Mouse (Mus musculus) erythroblast, embryonic 14.5 days (primary cell): Measurements from ENCODE around the gene Banp.

Experiments
- GATA1 ChIP-seq: IDR thresholded peaks from 2 replicates; pipeline ENCODE4 v1.6.1; 2012; ENCODE audit warnings: low read length, inconsistent platforms, mixed read lengths
- TAL1 ChIP-seq: IDR thresholded peaks from 3 replicates; pipeline ENCODE4 v1.6.1; 2012; ENCODE audit warnings: low read length, inconsistent platforms, mixed read lengths

GRCm38 (mm10) chr8:122064353-122064752, 114.8 kb downstream of the Banp start:
- TF ChIP-seq GATA1: no peak
- TF ChIP-seq TAL1: no peak
